ENCODE assay signal across 11 mouse cellular contexts in the genomic region with DNA sequence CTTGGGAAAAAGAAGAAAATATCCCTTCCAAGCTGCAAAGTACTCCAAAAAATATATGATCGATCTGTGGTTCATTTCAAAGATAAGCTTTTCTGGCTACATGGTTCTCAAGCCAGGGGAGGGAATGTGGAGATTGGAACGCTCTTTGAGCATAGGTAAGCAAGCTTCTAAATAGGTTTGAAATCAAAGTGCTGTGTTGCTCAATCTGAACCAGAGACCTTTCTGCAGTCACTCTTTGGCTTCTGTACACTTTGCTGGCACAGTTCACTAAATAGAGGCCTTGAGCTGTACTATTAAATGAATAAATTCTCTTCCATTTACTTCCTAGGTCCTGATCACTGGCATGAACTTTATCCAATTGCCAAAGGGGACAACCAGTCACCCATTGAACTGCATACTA. TPM values are rescaled to one million over a fixed set of nuclear protein-coding genes. Genes with fewer than 3 reads are reported as not detected.
"Had no signal": no experiment of that assay in that cellular context is flagged by ENCODE, and none has a peak within 500 bp of the region (broad histone marks: within the 10 kb centered on the region; RNA-seq: fewer than 3 reads in every experiment).

No protein-coding gene starts in this region.

- DNase-seq: kidney, adult 18-20 months; kidney, postnatal 14 days; left cerebral cortex, postnatal 4 days; lung, adult 2 months; thymus, postnatal 14 days had no signal

- H3K4me1 ChIP-seq: intestine, embryonic 15.5 days had no signal

- H3K27ac ChIP-seq: intestine, embryonic 15.5 days; kidney, embryonic 15.5 days; limb, embryonic 13.5 days; stomach, postnatal 0 days had no signal

- H3K9me3 ChIP-seq: intestine, embryonic 15.5 days; kidney, embryonic 15.5 days; limb, embryonic 13.5 days; midbrain, embryonic 15.5 days had no signal

- H3K36me3 ChIP-seq: intestine, embryonic 15.5 days; kidney, embryonic 15.5 days; limb, embryonic 13.5 days; midbrain, embryonic 15.5 days had no signal

- H3K9ac ChIP-seq: intestine, embryonic 15.5 days; kidney, embryonic 15.5 days had no signal

- H3K27me3 ChIP-seq: limb, embryonic 13.5 days; midbrain, embryonic 15.5 days had no signal

RNA-seq across cellular contexts. Expression of a gene that starts 55.8 kb away (rescaled TPM):
- polyA plus RNA-seq: neural tube, embryonic 14.5 days had no signal
